In genomic region chr4:115856282-115856681, GRCm38 (mm10) we compare ENCODE assay signal across 13 mouse cellular contexts. TPM values are rescaled to one million over a fixed set of nuclear protein-coding genes. Genes with fewer than 3 reads are reported as not detected.
DNase-seq lines count a peak whose midpoint lies in the region; ATAC-seq and TF ChIP-seq lines count a peak whose summit lies in the region.
"Had no signal": no experiment of that assay in that cellular context is flagged by ENCODE, and none has a peak within 500 bp of the region (broad histone marks: within the 10 kb centered on the region; RNA-seq: fewer than 3 reads in every experiment).

No protein-coding gene starts in this region.

- H3K4me1 ChIP-seq in hindbrain, embryonic 11.5 days (replicated peaks; ENCODE audit: control insufficient read depth, insufficient read depth, low read length) = peaks cover 2% of the 10 kb centered on the region; the same call in 1 of the 2 replicates
- H3K4me1 ChIP-seq in hindbrain, postnatal 0 days (ENCODE audit: insufficient read depth, low read length) = peaks cover 12% of the 10 kb centered on the region
- H3K4me1 ChIP-seq in liver, embryonic 13.5 days (replicated peaks) = peaks cover 73% of the 10 kb centered on the region
- peaks cover 31% of the 10 kb centered on the region for H3K4me1 ChIP-seq in neural tube, embryonic 13.5 days (replicated peaks)

- 0 out of 2 replicates have a peak, but pooled peaks cover 4% of the 10 kb centered on the region for H3K36me3 ChIP-seq in hindbrain, embryonic 11.5 days (ENCODE audit: control insufficient read depth, insufficient read depth, low read length)
- H3K36me3 ChIP-seq in hindbrain, postnatal 0 days (ENCODE audit: insufficient read depth, low read length) = 0 out of 2 replicates have a peak, but pooled peaks cover 3% of the 10 kb centered on the region
- H3K36me3 ChIP-seq in liver, embryonic 13.5 days = peaks cover 91% of the 10 kb centered on the region
- H3K36me3 ChIP-seq in neural tube, embryonic 13.5 days = peaks cover 37% of the 10 kb centered on the region

- peak overlapping the region; percentile 49; the same call in 1 of the 2 replicates for H3K27ac ChIP-seq in hindbrain, embryonic 11.5 days (ENCODE audit: low read depth, low read length)
- no peak overlapping the region for H3K27ac ChIP-seq in hindbrain, postnatal 0 days
- H3K27ac ChIP-seq in liver, embryonic 13.5 days = peak overlapping the region; percentile 93
- H3K27ac ChIP-seq in neural tube, embryonic 13.5 days (replicated peaks) = peak overlapping the region; percentile 50

- no peak for TF ChIP-seq CTCF in hindbrain, postnatal 0 days (IDR thresholded peaks at IDR 0.05; ENCODE audit: low read depth)

- 42% methylated on average over 4 of the region's 4 CpGs for WGBS in hindbrain, embryonic 11.5 days
- 38% methylated on average over 4 of the region's 4 CpGs for WGBS in hindbrain, postnatal 0 days
- 13% methylated on average over 4 of the region's 4 CpGs for WGBS in liver, embryonic 13.5 days (ENCODE audit: insufficient replicate concordance)
- 35% methylated on average over 4 of the region's 4 CpGs for WGBS in neural tube, embryonic 13.5 days

- no peak for DNase-seq in hindbrain, embryonic 11.5 days (ENCODE audit: low spot score)
- DNase-seq in hindbrain, postnatal 0 days (ENCODE audit: low spot score) = no peak
- DNase-seq in liver, embryonic 13.5 days = peak; percentile 84
- no peak for DNase-seq in thymus, adult 18-20 months
- DNase-seq in gastrocnemius, adult 18-20 months (ENCODE audit: low spot score) = no peak
- DNase-seq: heart, adult 18-20 months had no signal

- no peak overlapping the region for H3K4me2 ChIP-seq in hindbrain, embryonic 11.5 days (replicated peaks; ENCODE audit: low read depth, low read length)
- H3K4me2 ChIP-seq in hindbrain, postnatal 0 days (ENCODE audit: low read depth, low read length) = no peak overlapping the region
- peak overlapping the region; percentile 62 for H3K4me2 ChIP-seq in liver, embryonic 13.5 days
- H3K4me2 ChIP-seq in neural tube, embryonic 13.5 days = no peak overlapping the region

- no peaks in the 10 kb centered on the region for H3K27me3 ChIP-seq in hindbrain, embryonic 11.5 days (ENCODE audit: control insufficient read depth, insufficient read depth, low read length)
- no peaks in the 10 kb centered on the region for H3K27me3 ChIP-seq in hindbrain, postnatal 0 days (ENCODE audit: insufficient read depth, low read length)
- no peaks in the 10 kb centered on the region for H3K27me3 ChIP-seq in liver, embryonic 13.5 days
- no peaks in the 10 kb centered on the region for H3K27me3 ChIP-seq in neural tube, embryonic 13.5 days

- no peak overlapping the region for H3K9ac ChIP-seq in hindbrain, embryonic 11.5 days (ENCODE audit: low read depth, low read length)
- no peak overlapping the region for H3K9ac ChIP-seq in hindbrain, postnatal 0 days (replicated peaks; ENCODE audit: low read length)
- peak overlapping the region; percentile 62 for H3K9ac ChIP-seq in liver, embryonic 13.5 days
- H3K9ac ChIP-seq in neural tube, embryonic 13.5 days = 0 out of 2 replicates have a peak overlapping the region, but pooled peaks have one; percentile 9

- no peaks in the 10 kb centered on the region for H3K9me3 ChIP-seq in hindbrain, embryonic 11.5 days (ENCODE audit: control insufficient read depth, low read length)
- H3K9me3 ChIP-seq in hindbrain, postnatal 0 days (ENCODE audit: low read length) = no peaks in the 10 kb centered on the region
- no peaks in the 10 kb centered on the region for H3K9me3 ChIP-seq in liver, embryonic 13.5 days (replicated peaks)
- no peaks in the 10 kb centered on the region for H3K9me3 ChIP-seq in neural tube, embryonic 13.5 days

- no peak overlapping the region for H3K4me3 ChIP-seq in hindbrain, embryonic 11.5 days (ENCODE audit: low read depth, low read length)
- H3K4me3 ChIP-seq in hindbrain, postnatal 0 days (ENCODE audit: low read length) = no peak overlapping the region
- H3K4me3 ChIP-seq in liver, embryonic 13.5 days (replicated peaks) = peak overlapping the region; percentile 24
- H3K4me3 ChIP-seq in neural tube, embryonic 13.5 days = no peak overlapping the region

- ATAC-seq in hindbrain, embryonic 11.5 days (ENCODE audit: low FRiP score) = no peak
- ATAC-seq in hindbrain, postnatal 0 days = no peak
- ATAC-seq in common myeloid progenitor, adult 5-6 weeks (replicated peaks; ENCODE audit: low read depth, poor library complexity, severe bottlenecking) = 0 out of 2 replicates have a peak, but pooled peaks have one; percentile 3
- ATAC-seq in liver, embryonic 13.5 days (ENCODE audit: low read depth) = peak; percentile 98
- ATAC-seq in neural tube, embryonic 13.5 days (ENCODE audit: low read depth) = no peak
- no peak for ATAC-seq in frontal cortex, adult (ENCODE audit: low TSS enrichment)
- ATAC-seq: CD4-positive, CD25-positive, alpha-beta regulatory T cell, adult 4 months had no signal

RNA-seq across cellular contexts. Expression of gene Mknk1, which starts 17.3 kb away (rescaled TPM):
- polyA plus RNA-seq in hindbrain, embryonic 11.5 days (2014; fragmentation: Nextera tagmentation; extraction: Ambion mirVana) = 15.5 and 19.3 TPM in 2 replicates
- total RNA-seq in hindbrain, postnatal 0 days (2014; rRNA removed) = 18.4 and 23.2 TPM in 2 replicates
- polyA plus RNA-seq in hindbrain, postnatal 0 days (2015; fragmentation: Nextera tagmentation; extraction: Ambion mirVana) = 22.0 and 24.5 TPM in 2 replicates
- total RNA-seq in common myeloid progenitor, adult 5-6 weeks (2017) = 31.7 and 68.4 TPM in 2 replicates
- 32.1 and 40.2 TPM in 2 replicates for polyA plus RNA-seq in liver, embryonic 13.5 days (2015; fragmentation: Nextera tagmentation; extraction: Ambion mirVana)
- 24.3 and 28.7 TPM in 2 replicates for polyA plus RNA-seq in neural tube, embryonic 13.5 days (2015; fragmentation: Nextera tagmentation; extraction: Ambion mirVana)
- total RNA-seq in gastrocnemius, adult 18-20 months (2021) = 10 to 100 TPM; 21.8 to 26.1 TPM

RNA-seq across cellular contexts. Expression of gene Kncn, which starts 27.9 kb away (rescaled TPM):
- not detected in 2 replicates for polyA plus RNA-seq in hindbrain, embryonic 11.5 days (2014; fragmentation: Nextera tagmentation; extraction: Ambion mirVana)
- 0.14 TPM in 1 of 2 replicates, not detected in the other for total RNA-seq in hindbrain, postnatal 0 days (2014; rRNA removed)
- polyA plus RNA-seq in hindbrain, postnatal 0 days (2015; fragmentation: Nextera tagmentation; extraction: Ambion mirVana) = 0.10 and 0.29 TPM in 2 replicates
- total RNA-seq in common myeloid progenitor, adult 5-6 weeks (2017) = not detected in 2 replicates
- not detected in 2 replicates for polyA plus RNA-seq in liver, embryonic 13.5 days (2015; fragmentation: Nextera tagmentation; extraction: Ambion mirVana)
- 0.30 and 0.42 TPM in 2 replicates for polyA plus RNA-seq in neural tube, embryonic 13.5 days (2015; fragmentation: Nextera tagmentation; extraction: Ambion mirVana)
- total RNA-seq in gastrocnemius, adult 18-20 months (2021) = not detected
- total RNA-seq: heart, adult 18-20 months had no signal
- polyA plus RNA-seq: CD4-positive, CD25-positive, alpha-beta regulatory T cell, adult 4 months; embryonic facial prominence, embryonic 11.5 days; kidney, embryonic 14.5 days; thymus, postnatal 0 days had no signal

RNA-seq across cellular contexts. Expression of gene Mob3c, which starts 28.4 kb away (rescaled TPM):
- 3.3 and 4.6 TPM in 2 replicates for polyA plus RNA-seq in hindbrain, embryonic 11.5 days (2014; fragmentation: Nextera tagmentation; extraction: Ambion mirVana)
- total RNA-seq in hindbrain, postnatal 0 days (2014; rRNA removed) = 2.9 and 4.4 TPM in 2 replicates
- polyA plus RNA-seq in hindbrain, postnatal 0 days (2015; fragmentation: Nextera tagmentation; extraction: Ambion mirVana) = 4.1 and 4.3 TPM in 2 replicates
- 8.4 and 16.9 TPM in 2 replicates for total RNA-seq in common myeloid progenitor, adult 5-6 weeks (2017)
- 6.7 TPM in 2 replicates for polyA plus RNA-seq in liver, embryonic 13.5 days (2015; fragmentation: Nextera tagmentation; extraction: Ambion mirVana)
- polyA plus RNA-seq in neural tube, embryonic 13.5 days (2015; fragmentation: Nextera tagmentation; extraction: Ambion mirVana) = 4.3 and 6.2 TPM in 2 replicates
- total RNA-seq in gastrocnemius, adult 18-20 months (2021) = 1 to 10 TPM; 2.1 to 2.2 TPM

RNA-seq across cellular contexts. Expression of gene 6430628N08Rik, which starts 34.2 kb away (rescaled TPM):
- polyA plus RNA-seq in hindbrain, embryonic 11.5 days (2014; fragmentation: Nextera tagmentation; extraction: Ambion mirVana) = not detected in 2 replicates
- total RNA-seq in hindbrain, postnatal 0 days (2014; rRNA removed) = 0.16 and 0.18 TPM in 2 replicates
- 0.49 and 0.58 TPM in 2 replicates for polyA plus RNA-seq in hindbrain, postnatal 0 days (2015; fragmentation: Nextera tagmentation; extraction: Ambion mirVana)
- not detected in 2 replicates for total RNA-seq in common myeloid progenitor, adult 5-6 weeks (2017)
- polyA plus RNA-seq in liver, embryonic 13.5 days (2015; fragmentation: Nextera tagmentation; extraction: Ambion mirVana) = not detected in 2 replicates
- polyA plus RNA-seq in neural tube, embryonic 13.5 days (2015; fragmentation: Nextera tagmentation; extraction: Ambion mirVana) = 1.2 and 4.1 TPM in 2 replicates
- total RNA-seq in gastrocnemius, adult 18-20 months (2021) = not detected
- total RNA-seq: heart, adult 18-20 months had no signal
- polyA plus RNA-seq: CD4-positive, CD25-positive, alpha-beta regulatory T cell, adult 4 months; embryonic facial prominence, embryonic 11.5 days; kidney, embryonic 14.5 days; thymus, postnatal 0 days had no signal

Comparison
In these comparisons a context has a peak if more than half of its experiments do, and no peak if none do; other contexts are left out.
1. ATAC-seq: peak in common myeloid progenitor, adult 5-6 weeks (single experiment) and liver, embryonic 13.5 days (single experiment); none in hindbrain, embryonic 11.5 days (single experiment), hindbrain, postnatal 0 days (single experiment), neural tube, embryonic 13.5 days (single experiment) and frontal cortex, adult (single experiment).
2. H3K9ac ChIP-seq: peak in liver, embryonic 13.5 days (single experiment) and neural tube, embryonic 13.5 days (single experiment); none in hindbrain, embryonic 11.5 days (single experiment) and hindbrain, postnatal 0 days (single experiment).